Mouse (Mus musculus): ENCODE measurements at regions not wholly inside any gene's neighbourhood (a gene's known extent, or its start where the extent isn't known, plus 50 kb on each side); places are given as distances from the start of the nearest gene placed in this dataset.

DNA sequence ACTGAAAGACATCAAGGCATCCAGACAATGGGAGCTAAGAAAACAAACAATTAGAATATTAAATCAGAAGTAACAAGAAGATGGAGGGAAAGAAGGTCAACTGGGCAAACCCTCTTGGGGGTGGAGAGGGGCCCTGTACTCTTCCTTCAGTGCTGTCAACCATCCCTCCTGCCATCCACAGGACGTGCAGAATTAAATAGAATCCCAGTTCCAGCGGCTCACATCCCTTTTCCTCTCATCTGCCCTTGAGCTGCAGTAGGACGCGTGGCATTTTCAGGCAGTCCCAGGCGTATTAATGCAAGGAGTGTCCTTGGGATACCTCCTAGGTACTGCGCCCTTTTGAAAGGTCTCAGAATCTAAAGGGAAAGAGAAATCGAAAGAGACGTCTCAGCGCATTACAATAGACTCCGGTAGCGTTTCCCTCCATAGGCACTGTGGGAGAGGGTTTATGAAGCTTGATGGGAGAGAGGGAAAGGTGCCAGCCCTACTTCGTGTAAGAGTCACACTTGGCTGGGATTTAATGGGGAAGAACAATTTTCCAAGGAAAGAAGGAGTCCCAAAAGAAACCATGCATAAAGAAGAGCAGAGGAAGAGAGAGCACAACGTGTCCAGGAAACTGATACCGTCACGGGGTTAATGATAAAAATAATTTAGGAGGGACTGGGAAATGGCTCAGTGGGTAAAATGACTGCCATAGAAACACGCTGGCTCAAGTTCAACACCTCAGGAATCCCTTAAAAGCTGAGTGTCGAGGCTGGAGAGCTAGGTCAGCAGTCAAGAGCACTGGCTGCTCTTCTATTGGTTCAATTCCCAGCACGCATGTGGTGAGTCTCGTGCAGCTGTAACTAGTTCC is 85.7 kb upstream of the Plekha5 start:
- TF ChIP-seq CTCF (conservative IDR thresholded peaks at IDR 0.05; ENCODE audit: low read length) (no peak), POU5F1 (IDR thresholded peaks at IDR 0.05; ENCODE audit: borderline replicate concordance, low read length) (no peak)
